Mouse (Mus musculus): ENCODE data around the gene Hoxb5.

Hoxb5 gene

DNA sequence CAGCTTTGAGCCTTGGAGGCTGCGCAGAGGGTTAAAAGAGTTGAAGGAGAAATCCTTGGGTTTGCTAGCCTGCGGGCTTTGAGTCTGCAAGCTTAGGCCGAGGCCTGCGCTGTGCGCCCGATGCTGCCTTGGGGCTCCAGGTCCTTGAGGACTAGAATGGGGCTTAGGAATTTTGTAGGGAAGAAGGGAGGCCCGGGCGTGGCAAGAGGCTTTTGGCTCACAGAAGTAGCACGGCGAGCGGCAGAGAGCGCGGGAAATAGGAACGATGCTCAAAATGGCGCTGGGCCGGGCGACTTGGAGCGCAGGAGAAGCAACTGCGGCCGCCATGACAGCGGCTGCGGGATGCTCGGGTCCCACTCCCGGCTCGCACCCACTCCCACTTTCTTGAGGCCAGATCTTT lies 51.2 kb downstream of the Hoxb5 start:
- no peak for DNase-seq (ENCODE audit: low spot score)

DNA sequence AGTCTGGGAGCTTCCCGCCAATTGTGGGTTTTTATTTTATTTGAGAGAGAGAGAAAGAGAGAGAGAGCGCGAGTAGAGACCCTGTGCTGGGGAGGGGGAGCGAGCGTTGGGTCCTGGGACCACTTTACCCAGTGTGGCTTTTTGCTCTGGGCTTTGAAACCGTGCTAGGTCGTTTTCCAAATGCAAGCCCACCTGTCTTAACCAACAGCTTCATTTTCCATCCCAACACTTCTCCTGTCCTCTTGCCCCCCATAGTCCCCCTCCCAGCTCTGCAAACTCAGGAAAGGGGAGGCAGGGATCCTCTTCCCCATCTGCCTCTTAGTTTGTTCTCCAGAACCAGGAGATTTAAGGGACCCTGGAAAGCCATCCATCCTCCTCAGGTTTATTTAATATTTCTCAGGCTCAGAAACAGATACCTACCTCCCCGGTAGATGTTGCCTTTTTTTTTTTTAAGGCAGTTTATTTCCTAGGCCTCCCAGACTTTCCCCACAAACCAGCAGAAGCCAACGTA lies 51.7 kb downstream of the Hoxb5 start:
- no peak for DNase-seq (ENCODE audit: low spot score)

Data from testis, postnatal 14 days (tissue).